Mouse (Mus musculus) heart, adult 2 months (tissue): ENCODE data around the gene Nmrk1.

ENCODE experiments used
- CTCF ChIP-seq: fragments of 200-600 bp; IDR thresholded peaks from 2 replicates; pipeline ENCODE4 v1.8.1; 2022; ENCODE audit warnings: antibody characterized with exemption, mild to moderate bottlenecking, moderate library complexity
- EP300 ChIP-seq: fragments of 200-500 bp; IDR thresholded peaks from 2 replicates; pipeline ENCODE4 v1.6.1; 2011; ENCODE audit warnings: low read depth, low read length, control low read depth; ENCODE audit not compliant: insufficient read depth
- POLR2A ChIP-seq: fragments of 200-500 bp; IDR thresholded peaks from 2 replicates; pipeline ENCODE4 v1.6.1; 2011; ENCODE audit warnings: mild to moderate bottlenecking, low read depth, low read length, control low read depth; ENCODE audit not compliant: insufficient read depth

DNA sequence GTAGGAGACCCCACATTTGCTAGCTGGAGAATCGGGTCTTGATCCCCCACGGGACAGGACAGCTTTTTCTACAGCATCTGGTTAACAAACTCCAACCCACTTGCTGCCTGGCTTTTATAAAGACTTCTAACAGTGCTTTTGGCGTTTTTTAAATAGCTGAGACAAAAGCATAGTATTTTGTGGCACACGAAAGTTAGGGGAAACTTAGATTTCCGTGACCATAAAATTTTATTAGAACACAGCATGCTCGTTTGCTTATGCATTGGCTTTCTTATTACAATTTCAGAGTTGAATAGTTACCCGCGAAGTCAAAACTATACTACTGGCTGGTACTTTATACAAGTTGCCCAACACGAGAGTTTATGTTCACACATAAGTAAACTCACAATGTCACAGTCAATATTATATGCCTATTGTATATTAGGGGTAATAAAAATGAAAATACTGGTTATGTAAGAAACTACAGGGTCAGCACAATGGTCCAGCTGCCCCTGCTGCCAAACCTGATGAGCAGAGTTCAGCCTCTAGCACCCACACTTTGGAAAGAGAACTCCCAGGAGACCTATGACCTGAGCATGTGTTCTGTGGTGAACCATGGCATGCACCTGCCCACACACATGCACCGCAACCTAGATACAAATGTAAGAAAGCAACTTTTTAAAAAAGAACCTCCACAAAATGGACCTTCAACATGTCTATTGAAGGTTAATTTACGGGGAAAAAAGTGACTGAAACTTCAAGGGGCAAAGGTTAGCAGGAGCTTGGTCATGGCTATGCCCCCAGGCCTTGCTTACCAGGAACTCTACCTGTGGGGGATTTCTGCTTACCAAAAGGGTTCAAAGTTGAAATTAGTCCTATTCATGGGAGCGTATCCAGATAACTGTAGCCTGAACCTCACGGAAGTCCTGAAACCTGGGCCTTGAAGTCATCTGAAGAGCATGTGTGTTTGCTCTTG lies 758 bp downstream of the Nmrk1 start:
- no peak for TF ChIP-seq POLR2A
- TF ChIP-seq EP300 = no peak
- TF ChIP-seq CTCF = no peak
